Mouse (Mus musculus) olfactory bulb, adult 2 months (tissue): ENCODE data around the gene Sigirr. TPM values are rescaled to one million over a fixed set of nuclear protein-coding genes. Genes with fewer than 3 reads are reported as not detected.

Experiments
- H3K27ac ChIP-seq: fragments of 200-500 bp; 2 replicates; pipeline ENCODE4 v1.5.1; 2012; ENCODE audit warnings: low read depth, low read length; ENCODE audit not compliant: insufficient read depth
- H3K4me1 ChIP-seq: fragments of 200-500 bp; 2 replicates; pipeline ENCODE4 v1.6.1; 2012; ENCODE audit warnings: low read length; ENCODE audit not compliant: control insufficient read depth, insufficient read depth
- H3K4me3 ChIP-seq: fragments of 200-500 bp; 2 replicates; pipeline ENCODE4 v1.5.1; 2012; ENCODE audit warnings: mild to moderate bottlenecking, low read depth, low read length, moderate library complexity; ENCODE audit not compliant: insufficient read depth
- CTCF ChIP-seq: fragments of 200-500 bp; IDR thresholded peaks from 2 replicates; pipeline ENCODE4 v1.5.1; 2012; ENCODE audit warnings: low read depth, mild to moderate bottlenecking, low read length, moderate library complexity; ENCODE audit not compliant: insufficient read depth
- POLR2A ChIP-seq: fragments of 200-500 bp; IDR thresholded peaks from 2 replicates; pipeline ENCODE4 v1.6.1; 2012; ENCODE audit warnings: mild to moderate bottlenecking, low read depth, low read length, moderate library complexity; ENCODE audit not compliant: insufficient read depth
- WGBS: fragments of 180-500 bp; shearing (Covaris S2); methylation state at CpG from one replicate; pipeline ENCODE4 v1.1.7; 2018; 5-methylcytosine and 5-hydroxymethylcytosine counted together
- polyA plus RNA-seq: library from polyadenylated mRNA; stranded (reverse); fragments of >200 nt; gene quantifications from 2 replicates; pipeline ENCODE4 v1.2.4, GENCODE M21; 2012; ENCODE audit warnings: low replicate concordance; ENCODE audit not compliant: missing spikeins, insufficient read depth, insufficient read length

The Sigirr gene
- polyA plus RNA-seq, 1 experiment = not detected

DNA sequence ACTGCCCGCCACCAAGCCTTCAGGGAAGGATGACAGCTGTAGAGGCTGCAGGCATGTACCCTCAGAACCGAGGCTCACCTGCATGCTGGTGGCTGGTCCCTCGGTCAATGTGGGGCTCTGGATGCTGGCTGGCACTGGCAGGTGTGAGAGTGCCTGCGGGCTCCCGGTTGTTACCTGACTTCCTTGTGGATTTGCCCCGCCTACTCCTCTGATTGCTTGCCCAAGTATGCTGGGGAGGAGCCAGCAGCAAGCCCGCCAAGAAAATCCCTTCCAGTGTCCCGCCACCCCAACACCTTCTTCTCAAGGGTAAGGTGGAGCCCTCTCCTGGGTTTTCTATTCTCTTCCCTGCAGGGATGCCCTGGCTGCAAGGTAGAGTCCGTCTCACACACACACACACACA is 17.3 kb upstream of the Sigirr start, which contains the start of gene Ano9:
Gene Ano9, minus strand, starts transcription at position 171 of the 400 bp plus-strand sequence.
- Histone ChIP-seq H3K27ac (no peak within 1 kb of the TSS), H3K4me1 (peaks cover 3% of the 10 kb centered on the region; the same call in 1 of the 2 replicates), H3K4me3 (no peak within 1 kb of the TSS)
- WGBS = 23% methylated on average over 9 of the region's 9 CpGs
- TF ChIP-seq POLR2A = no peak

DNA sequence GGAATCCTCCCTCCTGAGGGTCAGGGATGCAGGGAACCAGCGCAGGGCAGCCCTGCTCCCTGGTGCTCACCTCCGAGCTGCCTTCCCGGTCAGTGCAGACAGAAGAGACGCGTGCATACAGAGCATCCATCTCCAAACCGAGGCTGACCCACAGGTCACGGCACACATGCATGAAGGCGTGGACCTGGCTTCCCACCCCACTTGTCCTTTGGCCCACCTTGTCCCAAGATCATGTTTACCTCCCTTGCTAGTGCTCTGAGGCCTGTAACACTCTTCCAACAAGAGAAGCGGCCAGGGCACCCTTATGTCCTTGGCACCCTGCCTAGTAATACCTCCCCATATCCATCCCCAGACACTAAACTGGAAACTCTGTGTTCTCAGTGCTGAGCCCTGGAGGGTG is 15.5 kb upstream of the Sigirr start:
- H3K4me3 ChIP-seq = no peak overlapping the region
- no peak overlapping the region for H3K27ac ChIP-seq
- no peaks in the 10 kb centered on the region for H3K4me1 ChIP-seq
- TF ChIP-seq CTCF = no peak
- TF ChIP-seq POLR2A = no peak
- WGBS = 89% methylated on average over 9 of the region's 9 CpGs

DNA sequence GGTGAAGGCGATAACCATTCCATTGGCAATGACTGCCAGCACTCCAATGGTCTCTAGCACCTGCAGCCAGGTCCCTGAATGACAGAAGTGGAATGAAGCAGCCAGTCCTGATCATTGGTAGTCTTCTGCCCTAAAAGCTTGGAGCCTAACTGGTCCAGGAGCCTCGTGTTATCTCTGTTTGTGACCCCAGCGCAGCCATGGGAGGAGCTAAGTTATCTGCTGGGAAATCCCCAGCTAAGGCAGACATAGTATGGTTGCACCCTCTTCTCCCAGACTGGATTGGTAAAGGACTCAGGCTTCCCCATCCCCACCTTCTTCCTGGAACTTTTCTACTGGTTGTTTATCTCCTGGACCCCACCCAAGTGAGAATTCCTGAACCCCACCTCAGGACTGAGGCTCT is 2.8 kb upstream of the Sigirr start:
- Histone ChIP-seq H3K4me1 (peaks cover 11% of the 10 kb centered on the region), H3K27ac (no peak overlapping the region), H3K4me3 (no peak overlapping the region)
- 72% methylated on average over 3 of the region's 3 CpGs for WGBS
- no peak for TF ChIP-seq POLR2A
- no peak for TF ChIP-seq CTCF

DNA sequence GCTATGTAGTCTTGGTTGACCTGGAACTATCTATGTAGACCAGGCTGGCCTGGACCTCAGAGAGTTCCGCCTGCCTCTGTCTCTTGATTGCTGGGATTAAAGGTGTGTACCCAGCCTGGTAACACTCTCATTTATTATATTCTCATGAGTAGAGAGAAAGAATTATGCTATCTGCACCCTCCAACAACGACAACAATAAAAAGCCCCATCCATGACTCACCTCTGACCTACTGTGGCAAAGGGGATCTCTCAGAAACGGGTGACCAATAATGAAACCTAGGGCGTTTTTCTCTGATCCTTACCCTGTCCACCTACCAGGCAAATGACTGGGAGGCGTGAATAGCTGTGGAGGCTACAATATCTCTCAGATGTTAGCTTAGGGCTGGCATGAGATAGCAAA is 3.2 kb downstream of the Sigirr start:
- WGBS = 82% methylated on average over 5 of the region's 5 CpGs
- Histone ChIP-seq H3K4me1 (peaks cover 14% of the 10 kb centered on the region), H3K27ac (no peak overlapping the region), H3K4me3 (no peak overlapping the region)
- TF ChIP-seq CTCF (no peak), POLR2A (no peak)

DNA sequence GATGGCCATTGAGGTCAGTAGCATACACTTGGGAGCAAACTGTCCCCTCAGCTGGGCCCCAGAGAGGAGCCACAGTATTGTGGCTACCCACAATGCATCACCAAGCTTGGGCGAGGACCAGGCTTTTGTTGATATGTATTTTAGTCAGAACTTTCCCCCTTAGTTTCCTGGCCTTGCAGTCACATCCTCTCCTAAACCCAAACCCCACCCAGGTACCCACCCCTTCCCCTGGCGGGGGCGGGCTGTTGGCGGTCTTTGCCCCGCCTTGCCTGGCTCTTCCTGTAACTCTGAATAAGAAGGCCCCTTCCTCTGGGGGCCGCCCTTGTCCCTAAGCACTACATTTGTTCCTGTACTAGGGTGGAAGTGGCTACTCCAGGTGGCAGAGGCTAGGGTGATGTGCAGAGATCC is 3.7 kb downstream of the Sigirr start:
- 55% methylated on average over 6 of the region's 6 CpGs for WGBS
- no peak for TF ChIP-seq CTCF
- TF ChIP-seq POLR2A = no peak
- Histone ChIP-seq H3K27ac (no peak overlapping the region), H3K4me1 (peaks cover 16% of the 10 kb centered on the region), H3K4me3 (peak overlapping the region; percentile 17; the same call in 1 of the 2 replicates)

DNA sequence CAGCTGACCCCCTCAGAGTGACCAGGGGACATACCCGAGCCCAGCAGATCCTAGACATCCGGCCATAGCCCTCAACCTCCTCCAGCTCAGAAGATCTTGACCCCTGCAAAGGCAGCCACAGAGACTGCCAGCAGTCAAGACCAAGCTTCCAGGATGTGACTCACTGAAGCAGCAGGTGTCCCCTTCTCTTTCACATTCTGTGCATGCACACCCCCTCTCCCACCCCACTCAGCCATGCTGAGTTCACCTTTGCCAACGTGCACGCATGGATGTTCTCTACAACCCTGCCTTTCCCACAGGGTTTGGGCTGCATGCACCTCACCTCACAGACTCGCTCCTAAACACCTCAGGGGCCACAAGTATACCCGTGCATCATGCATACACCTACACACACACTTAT is 4.4 kb downstream of the Sigirr start:
- Histone ChIP-seq H3K4me1 (peaks cover 16% of the 10 kb centered on the region), H3K4me3 (peak overlapping the region; percentile 17; the same call in 1 of the 2 replicates), H3K27ac (no peak overlapping the region; the same call in 1 of the 2 replicates)
- WGBS = 75% methylated on average over 6 of the region's 6 CpGs
- TF ChIP-seq POLR2A (no peak), CTCF (no peak)

DNA sequence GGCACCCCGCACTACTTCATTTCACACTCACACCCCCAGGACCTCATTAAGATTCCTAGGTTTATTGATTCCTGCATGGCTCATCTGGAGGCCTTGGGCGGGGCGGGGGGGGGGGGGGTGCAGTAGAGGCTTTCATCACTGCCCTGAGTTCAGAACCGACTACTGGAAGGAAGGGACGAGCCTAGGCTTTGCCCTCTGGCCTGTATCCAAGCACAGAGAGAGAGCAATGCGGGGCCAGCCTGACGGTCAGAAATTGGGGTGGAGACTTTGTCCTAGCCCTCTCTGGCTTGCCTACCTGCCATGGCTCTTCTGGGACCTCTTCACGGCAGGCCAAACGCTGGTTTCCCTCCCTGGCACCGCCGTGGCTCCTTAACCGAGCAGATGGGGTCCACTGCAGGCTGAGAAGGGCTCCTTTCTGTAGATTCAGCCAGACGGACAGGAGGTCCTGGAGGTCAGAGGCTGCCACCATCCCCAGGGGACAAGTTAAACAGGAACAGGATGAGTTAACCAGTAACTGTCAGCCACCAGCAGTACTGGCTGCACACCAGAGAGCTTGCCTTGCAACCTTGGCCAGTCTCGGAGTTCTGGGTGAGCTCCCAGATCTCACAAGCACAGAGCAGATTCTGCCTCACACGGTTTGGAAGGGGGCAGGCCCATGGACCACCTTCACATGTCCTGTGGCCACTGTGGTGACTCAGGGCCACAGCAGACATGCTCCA is 5.7 kb downstream of the Sigirr start:
- H3K27ac ChIP-seq = no peak overlapping the region
- TF ChIP-seq CTCF (no peak), POLR2A (no peak)
- WGBS = 76% methylated on average over 15 of the region's 15 CpGs
- peaks cover 7% of the 10 kb centered on the region for H3K4me1 ChIP-seq
- H3K4me3 ChIP-seq = no peak overlapping the region

DNA sequence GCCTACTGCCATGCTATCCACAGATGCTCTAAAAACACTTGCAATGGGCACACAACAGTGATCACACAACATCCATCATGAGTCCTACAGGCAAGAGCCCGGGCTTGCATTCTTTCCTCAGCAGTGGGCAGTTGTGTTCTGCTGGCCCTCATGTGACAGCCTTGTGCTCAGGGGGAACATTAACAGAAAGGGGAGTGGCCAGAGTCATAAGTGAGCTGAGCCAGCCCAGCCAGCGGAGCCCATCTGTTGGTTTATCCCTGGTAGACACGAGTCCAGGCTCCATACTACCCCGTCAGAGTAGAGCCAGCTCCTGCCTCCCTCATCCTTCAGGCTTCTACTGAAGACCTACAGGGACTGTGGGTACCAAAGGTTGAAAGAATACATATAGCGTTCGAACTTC is 6.4 kb downstream of the Sigirr start:
- H3K4me1 ChIP-seq = peaks cover 5% of the 10 kb centered on the region; the same call in 1 of the 2 replicates
- no peak overlapping the region for H3K27ac ChIP-seq
- TF ChIP-seq CTCF (no peak), POLR2A (no peak)
- H3K4me3 ChIP-seq = no peak overlapping the region
- WGBS = 97% methylated on average over 6 of the region's 6 CpGs

DNA sequence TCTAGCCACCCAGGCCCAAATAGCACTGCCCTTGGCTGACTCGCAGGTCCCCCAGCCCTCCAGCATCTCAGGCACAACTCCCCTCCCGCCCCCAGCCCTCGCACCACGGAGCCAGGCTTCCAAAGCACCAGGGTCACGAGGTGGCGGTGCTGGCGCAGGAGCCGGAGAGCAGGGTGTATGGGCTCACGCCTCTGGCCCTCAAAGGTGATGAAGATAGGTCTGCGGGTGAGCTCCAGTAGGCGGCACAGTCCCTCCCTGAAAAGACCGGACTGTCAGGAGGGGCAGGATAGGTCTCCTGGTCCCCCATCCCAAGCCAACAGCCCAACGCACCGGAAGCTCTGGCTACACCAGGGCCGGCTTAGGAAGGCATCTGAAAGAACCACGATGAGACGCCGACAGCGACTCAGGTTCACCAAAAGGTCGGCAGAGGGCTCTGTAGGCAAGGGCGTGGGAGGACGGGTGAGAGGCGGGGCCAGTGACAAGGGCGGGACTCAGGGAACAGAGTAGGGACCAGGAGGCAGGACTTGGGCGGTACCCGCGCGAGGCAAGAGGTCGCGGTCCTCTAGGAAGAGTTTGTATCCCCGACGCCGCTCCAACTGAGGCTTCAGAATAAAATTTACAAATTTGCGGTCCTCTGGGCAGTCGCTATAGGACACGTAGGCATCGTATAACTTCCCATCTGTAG is 8.2 kb downstream of the Sigirr start:
- peaks cover 5% of the 10 kb centered on the region; the same call in 1 of the 2 replicates for H3K4me1 ChIP-seq
- TF ChIP-seq CTCF (no peak), POLR2A (no peak)
- no peak overlapping the region for H3K27ac ChIP-seq
- 15% methylated on average over 37 of the region's 37 CpGs for WGBS
- no peak overlapping the region for H3K4me3 ChIP-seq
